Mouse (Mus musculus) ZHBTc4 (cell line): ENCODE measurements around the gene Hist1h1d.
A peak's percentile ranks its signal among the peaks of the same experiment; 100 is the strongest.

Experiments
- DNase-seq: peaks from one replicate; pipeline ENCODE4 v3.0.0-alpha.2; 2011; ENCODE audit warnings: low read depth, low spot score

Gene Hist1h1d

GRCm38 (mm10) chr13:23552962-23553361, at the start of gene Hist1h1d:
Hist1h1d (plus strand) TSS chr13:23553262.
- DNase-seq, result no peak

GRCm38 (mm10) chr13:23503797-23504196, 49.3 kb upstream of the Hist1h1d start:
- DNase-seq, result peak; percentile 89

GRCm38 (mm10) chr13:23505662-23506345, 47.3 kb upstream of the Hist1h1d start:
- DNase-seq, result peak; percentile 74

- peak; percentile 82 for DNase-seq
These were observed 46.7 kb upstream of the Hist1h1d start for GRCm38 (mm10) chr13:23506351-23506750.

GRCm38 (mm10) chr13:23506819-23507515, 46.1 kb upstream of the Hist1h1d start:
- peak; percentile 93 for DNase-seq

GRCm38 (mm10) chr13:23510127-23510526, 42.9 kb upstream of the Hist1h1d start:
- DNase-seq, result peak; percentile 51

- peak; percentile 86 for DNase-seq
These were observed 39.5 kb upstream of the Hist1h1d start for GRCm38 (mm10) chr13:23513517-23513916.

GRCm38 (mm10) chr13:23515281-23515680, 37.8 kb upstream of the Hist1h1d start:
- DNase-seq, result peak; percentile 72

- DNase-seq, result peak; percentile 73
These were observed 37.0 kb upstream of the Hist1h1d start for GRCm38 (mm10) chr13:23515826-23516620.

- peak; percentile 80 for DNase-seq
These were observed 36.0 kb upstream of the Hist1h1d start for GRCm38 (mm10) chr13:23516822-23517602.

- DNase-seq, result peak; percentile 92
These were observed 35.3 kb upstream of the Hist1h1d start for GRCm38 (mm10) chr13:23517603-23518294.

GRCm38 (mm10) chr13:23518295-23518603, 34.8 kb upstream of the Hist1h1d start:
- DNase-seq, result no peak

- peak; percentile 90 for DNase-seq
These were observed 34.2 kb upstream of the Hist1h1d start for GRCm38 (mm10) chr13:23518885-23519284.

GRCm38 (mm10) chr13:23519416-23519815, 33.6 kb upstream of the Hist1h1d start:
- DNase-seq, result peak; percentile 90

GRCm38 (mm10) chr13:23521703-23522102, 31.4 kb upstream of the Hist1h1d start:
- peak; percentile 91 for DNase-seq

- no peak for DNase-seq
These were observed 29.1 kb upstream of the Hist1h1d start for GRCm38 (mm10) chr13:23523976-23524375.

GRCm38 (mm10) chr13:23524654-23525053, 28.4 kb upstream of the Hist1h1d start:
- peak; percentile 90 for DNase-seq

GRCm38 (mm10) chr13:23525901-23526300, 27.2 kb upstream of the Hist1h1d start:
- DNase-seq, result peak; percentile 71

GRCm38 (mm10) chr13:23526312-23526711, 26.8 kb upstream of the Hist1h1d start:
- DNase-seq, result peak; percentile 92

- DNase-seq, result no peak
These were observed 24.1 kb upstream of the Hist1h1d start for GRCm38 (mm10) chr13:23529005-23529404.
